Mouse (Mus musculus): Measurements from ENCODE around the gene Olfr1368. TPM values are rescaled to one million over a fixed set of nuclear protein-coding genes. Genes with fewer than 3 reads are reported as not detected.
"Not testable (repeated sequence)": the region's sequence is repeated elsewhere in the genome, so short reads cannot be mapped to it uniquely, and the experiment has no call there.

Gene Olfr1368
- polyA plus RNA-seq, 1 experiment from 2014 or later = not detected

GRCm38 (mm10) chr13:21114121-21114520, 31.5 kb downstream of the Olfr1368 start:
- no peak overlapping the region for H3K27ac ChIP-seq (ENCODE audit: low read length)
- peak; percentile 51 for ATAC-seq (ENCODE audit: low read depth)
- 29% methylated on average over 4 of the region's 4 CpGs for WGBS (ENCODE audit: insufficient replicate concordance)
- no peaks in the 10 kb centered on the region for H3K36me3 ChIP-seq (ENCODE audit: control insufficient read depth, insufficient read depth)
- H3K27me3 ChIP-seq (ENCODE audit: control insufficient read depth, insufficient read depth, low read depth, low read length) = no peaks in the 10 kb centered on the region
- no peak overlapping the region for H3K4me3 ChIP-seq (ENCODE audit: low read depth, low read length)
- H3K9me3 ChIP-seq (replicated peaks; ENCODE audit: control insufficient read depth, low read length) = no peaks in the 10 kb centered on the region
- H3K9ac ChIP-seq (ENCODE audit: low read depth, low read length) = no peak overlapping the region
- no peak overlapping the region for H3K4me2 ChIP-seq (ENCODE audit: low read depth, low read length)
- no peaks in the 10 kb centered on the region for H3K4me1 ChIP-seq (ENCODE audit: control insufficient read depth, low read depth, low read length)

- not testable (repeated sequence) for H3K9me3 ChIP-seq (replicated peaks; ENCODE audit: control insufficient read depth, low read length); ATAC-seq (ENCODE audit: low read depth); H3K9ac ChIP-seq (ENCODE audit: low read depth, low read length); H3K27ac ChIP-seq (ENCODE audit: low read length); H3K4me2 ChIP-seq (ENCODE audit: low read depth, low read length); H3K4me3 ChIP-seq (ENCODE audit: low read depth, low read length); H3K27me3 ChIP-seq (ENCODE audit: control insufficient read depth, insufficient read depth, low read depth, low read length); H3K36me3 ChIP-seq (ENCODE audit: control insufficient read depth, insufficient read depth); H3K4me1 ChIP-seq (ENCODE audit: control insufficient read depth, low read depth, low read length)
- WGBS (ENCODE audit: insufficient replicate concordance) = 53% methylated on average over 3 of the region's 3 CpGs
These were observed 34.5 kb downstream of the Olfr1368 start, which contains the start of gene Olfr1369-ps1 for GRCm38 (mm10) chr13:21111183-21111582. Olfr1369-ps1 (plus strand) TSS chr13:21111483.

GRCm38 (mm10) chr13:21110441-21110840, 35.2 kb downstream of the Olfr1368 start:
- Histone ChIP-seq H3K4me1 (ENCODE audit: control insufficient read depth, low read depth, low read length) (no peaks in the 10 kb centered on the region), H3K27ac (ENCODE audit: low read length) (no peak overlapping the region), H3K9me3 (replicated peaks; ENCODE audit: control insufficient read depth, low read length) (no peaks in the 10 kb centered on the region), H3K4me2 (ENCODE audit: low read depth, low read length) (no peak overlapping the region), H3K27me3 (ENCODE audit: control insufficient read depth, insufficient read depth, low read depth, low read length) (no peaks in the 10 kb centered on the region), H3K9ac (ENCODE audit: low read depth, low read length) (no peak overlapping the region), H3K4me3 (ENCODE audit: low read depth, low read length) (no peak overlapping the region), H3K36me3 (ENCODE audit: control insufficient read depth, insufficient read depth) (no peaks in the 10 kb centered on the region)
- no peak for ATAC-seq (ENCODE audit: low read depth)
- WGBS (ENCODE audit: insufficient replicate concordance) = 64% methylated on average over 6 of the region's 6 CpGs

- Histone ChIP-seq H3K4me1 (ENCODE audit: control insufficient read depth, low read depth, low read length) (no peaks in the 10 kb centered on the region), H3K27me3 (ENCODE audit: control insufficient read depth, insufficient read depth, low read depth, low read length) (no peaks in the 10 kb centered on the region), H3K4me3 (ENCODE audit: low read depth, low read length) (no peak overlapping the region), H3K27ac (ENCODE audit: low read length) (no peak overlapping the region), H3K9me3 (replicated peaks; ENCODE audit: control insufficient read depth, low read length) (no peaks in the 10 kb centered on the region), H3K36me3 (ENCODE audit: control insufficient read depth, insufficient read depth) (no peaks in the 10 kb centered on the region), H3K4me2 (ENCODE audit: low read depth, low read length) (no peak overlapping the region), H3K9ac (ENCODE audit: low read depth, low read length) (no peak overlapping the region)
- no peak for ATAC-seq (ENCODE audit: low read depth)
- 62% methylated on average over 3 of the region's 3 CpGs for WGBS (ENCODE audit: insufficient replicate concordance)
These were observed 35.9 kb downstream of the Olfr1368 start for GRCm38 (mm10) chr13:21109759-21110158.

Other genes with a start within 250 kb of the Olfr1368 start
- not detected in 2 replicates for gene Olfr1370, start 70.9 kb downstream of the Olfr1368 start, polyA plus RNA-seq (2015; fragmentation: Nextera tagmentation; extraction: Ambion mirVana)
- 0.05 TPM in 1 of 2 replicates, not detected in the other for gene Olfr1369-ps1, start 34.4 kb downstream of the Olfr1368 start, polyA plus RNA-seq (2015; fragmentation: Nextera tagmentation; extraction: Ambion mirVana)
- gene Olfr263, start 16.2 kb downstream of the Olfr1368 start, polyA plus RNA-seq (2015; fragmentation: Nextera tagmentation; extraction: Ambion mirVana) = not detected in 2 replicates
- gene Trim27, start 33.6 kb upstream of the Olfr1368 start, polyA plus RNA-seq (2015; fragmentation: Nextera tagmentation; extraction: Ambion mirVana) = 41.3 and 42.7 TPM in 2 replicates
- gene Gpx5, start 146.9 kb upstream of the Olfr1368 start, polyA plus RNA-seq (2015; fragmentation: Nextera tagmentation; extraction: Ambion mirVana) = not detected in 2 replicates
- not detected in 2 replicates for gene Gpx6, start 166.3 kb upstream of the Olfr1368 start, polyA plus RNA-seq (2015; fragmentation: Nextera tagmentation; extraction: Ambion mirVana)
- gene Olfr1367, start 201.0 kb upstream of the Olfr1368 start, polyA plus RNA-seq (2015; fragmentation: Nextera tagmentation; extraction: Ambion mirVana) = not detected in 2 replicates
- gene Zscan12, start 217.0 kb upstream of the Olfr1368 start, polyA plus RNA-seq (2015; fragmentation: Nextera tagmentation; extraction: Ambion mirVana) = 2.7 and 2.9 TPM in 2 replicates

All from liver, embryonic 16.5 days (tissue).